Mouse (Mus musculus) CH12.LX (cell line): ENCODE measurements around the gene Impdh1. TPM values are rescaled to one million over a fixed set of nuclear protein-coding genes. Genes with fewer than 3 reads are reported as not detected.
"Not testable (repeated sequence)": the region's sequence is repeated elsewhere in the genome, so short reads cannot be mapped to it uniquely, and the experiment has no call there.

Experiments
- DNase-seq: peaks from one replicate; pipeline ENCODE4 v3.0.0-alpha.2; 2013; ENCODE audit errors: extremely low read depth
- H3K27ac ChIP-seq: 2 replicates; pipeline ENCODE4 v1.5.1; 2012; ENCODE audit warnings: low read depth, mild to moderate bottlenecking, control low read depth, moderate library complexity; ENCODE audit not compliant: insufficient read depth
- H3K27me3 ChIP-seq: replicated peaks from 2 replicates; pipeline ENCODE3; 2012; ENCODE audit warnings: inconsistent platforms
- H3K36me3 ChIP-seq, 2 experiments: replicated peaks in 1 of 2; 2 replicates each; pipeline versions ENCODE3 to v1.6.1; 2012; ENCODE audit warnings: inconsistent platforms in 1 of 2, low read length in 1 of 2, mild to moderate bottlenecking in 1 of 2, mixed read lengths in 1 of 2, moderate library complexity in 1 of 2; ENCODE audit not compliant: control insufficient read depth in 1 of 2, insufficient read depth in 1 of 2
- H3K4me1 ChIP-seq, 2 experiments: 2 replicates each; pipeline ENCODE4 v1.6.1; 2012; ENCODE audit warnings: inconsistent platforms in 1 of 2, moderate library complexity in 1 of 2; ENCODE audit not compliant: insufficient read depth in 2 of 2, control insufficient read depth in 1 of 2
- H3K4me2 ChIP-seq: 2 replicates; pipeline ENCODE4 v1.6.1; 2012; ENCODE audit warnings: low read depth, mild to moderate bottlenecking, control low read depth; ENCODE audit not compliant: poor library complexity, insufficient read depth, severe bottlenecking
- H3K4me3 ChIP-seq, 3 experiments: fragments of 150-350 bp in 1 of 3; sonication (generic) in 1 of 3; replicated peaks in 1 of 3; 2 replicates each; pipeline versions ENCODE3 to v1.5.1; 2011 to 2012; ENCODE audit warnings: low read depth in 2 of 3, low read length in 2 of 3, mild to moderate bottlenecking in 2 of 3, moderate library complexity in 2 of 3, control low read depth in 1 of 3, improper control_type of control experiment in 1 of 3, inconsistent platforms in 1 of 3, mixed read lengths in 1 of 3; ENCODE audit not compliant: poor library complexity in 1 of 3
- H3K79me2 ChIP-seq: replicated peaks from 2 replicates; pipeline ENCODE4 v1.6.1; 2012; ENCODE audit warnings: mild to moderate bottlenecking, moderate library complexity; ENCODE audit not compliant: control insufficient read depth, poor library complexity, insufficient read depth, severe bottlenecking; ENCODE audit errors: extremely low read depth
- H3K9ac ChIP-seq: 2 replicates; pipeline ENCODE4 v1.6.1; 2012; ENCODE audit warnings: low read depth, mild to moderate bottlenecking, control low read depth, moderate library complexity; ENCODE audit not compliant: insufficient read depth
- H3K9me3 ChIP-seq: replicated peaks from 2 replicates; pipeline ENCODE3; 2012; ENCODE audit warnings: low read length, inconsistent platforms, mixed read lengths
- CHD2 ChIP-seq: IDR thresholded peaks from 2 replicates; pipeline ENCODE4 v1.6.1; 2011; ENCODE audit warnings: low read length, improper control_type of control experiment
- CTCF ChIP-seq, 2 experiments: IDR thresholded peaks in 1 of 2; conservative IDR thresholded peaks in 1 of 2; 2 replicates each; pipeline ENCODE4 v1.5.1; 2011 to 2012; ENCODE audit warnings: low read depth in 2 of 2, low read length in 2 of 2, improper control_type of control experiment in 1 of 2, inconsistent platforms in 1 of 2, mild to moderate bottlenecking in 1 of 2, moderate library complexity in 1 of 2
- ELF1 ChIP-seq: IDR thresholded peaks from 2 replicates; pipeline ENCODE4 v1.6.1; 2014; ENCODE audit warnings: low read depth, mild to moderate bottlenecking, inconsistent platforms, low read length, improper control_type of control experiment
- ETS1 ChIP-seq: conservative IDR thresholded peaks from 2 replicates; pipeline ENCODE4 v1.6.1; 2012; ENCODE audit warnings: low read depth, mild to moderate bottlenecking, inconsistent platforms, low read length, improper control_type of control experiment, moderate library complexity
- JUN ChIP-seq: IDR thresholded peaks from 2 replicates; pipeline ENCODE4 v1.6.1; 2011; ENCODE audit warnings: low read depth, mild to moderate bottlenecking, low read length, improper control_type of control experiment, moderate library complexity; ENCODE audit not compliant: insufficient read depth
- MYC ChIP-seq: IDR thresholded peaks from 2 replicates; pipeline ENCODE4 v1.6.1; 2011; ENCODE audit warnings: low read depth, mild to moderate bottlenecking, improper control_type of control experiment, low read length
- NELFE ChIP-seq: IDR thresholded peaks from 2 replicates; pipeline ENCODE4 v1.6.1; 2011; ENCODE audit warnings: low read depth, low read length, improper control_type of control experiment
- POLR2A ChIP-seq: IDR thresholded peaks from 2 replicates; pipeline ENCODE4 v1.6.1; 2011; ENCODE audit warnings: low read depth, mild to moderate bottlenecking, improper control_type of control experiment, low read length
- RAD21 ChIP-seq: IDR thresholded peaks from 2 replicates; pipeline ENCODE4 v1.6.1; 2011; ENCODE audit warnings: low read depth, mild to moderate bottlenecking, low read length, improper control_type of control experiment, moderate library complexity
- RCOR1 ChIP-seq: conservative IDR thresholded peaks from 2 replicates; pipeline ENCODE4 v1.6.1; 2012; ENCODE audit warnings: low read depth, mild to moderate bottlenecking, inconsistent platforms, low read length, improper control_type of control experiment
- TBP ChIP-seq: conservative IDR thresholded peaks from 2 replicates; pipeline ENCODE4 v1.6.1; 2011; ENCODE audit warnings: low read depth, low read length, improper control_type of control experiment
- TCF12 ChIP-seq: IDR thresholded peaks from 2 replicates; pipeline ENCODE4 v1.6.1; 2014; ENCODE audit warnings: low read depth, mild to moderate bottlenecking, inconsistent platforms, low read length, improper control_type of control experiment
- USF2 ChIP-seq: conservative IDR thresholded peaks from 2 replicates; pipeline ENCODE4 v1.6.1; 2011; ENCODE audit warnings: low read depth, low read length, improper control_type of control experiment
- ZKSCAN1 ChIP-seq: IDR thresholded peaks from 2 replicates; pipeline ENCODE4 v1.6.1; 2012; ENCODE audit warnings: low read depth, inconsistent platforms, low read length, improper control_type of control experiment, borderline replicate concordance
- dilution Hi-C: fragments of 300-500 bp; cut with MboI; formaldehyde crosslinking; loops from 2 replicates; pipeline ENCODE4 v1.14.3; 2020; ENCODE audit warnings: low sequenced_read_pairs; ENCODE audit not compliant: extremely low pct_unique_long_range_greater_than_20kb, extremely low pct_ligation_motif_present
- in situ Hi-C: fragments of 300-500 bp; cut with MboI; formaldehyde crosslinking; loops from 3 replicates; pipeline ENCODE4 v1.14.3; 2019; ENCODE audit warnings: low sequenced_read_pairs, low pct_ligation_motif_present, low pct_unique_long_range_greater_than_20kb, mixed read lengths
- polyA plus RNA-seq: library from polyadenylated mRNA; unstranded; fragments of >175 nt; gene quantifications from 2 replicates; pipeline ENCODE4 v1.2.1, GENCODE M21; 2012; ENCODE audit warnings: low read depth; ENCODE audit not compliant: insufficient read length
- total RNA-seq, 2 experiments: library from RNA; depleted of rRNA; stranded (reverse); fragments of 300-350 nt in 1 of 2; fragments of >200 nt in 1 of 2; gene quantifications; 2 replicates each; pipeline ENCODE4 v1.2.3; 2012 to 2014

The Impdh1 gene
- total and polyA plus RNA-seq, 3 experiments = 3.1 to 19.6 (median 14.9) TPM

GRCm38 (mm10) chr6:29164314-29165244 is 51.6 kb downstream of the Impdh1 start, which contains the start of gene Rbm28 (continued):
- TF ChIP-seq ETS1 (0 out of 2 replicates have a peak, but pooled peaks have one; percentile 11), POLR2A (peak; percentile 95), RAD21 (no peak), TBP (peak; percentile 96), ELF1 (peak; percentile 90), RCOR1 (no peak), TCF12 (peak; percentile 79), CHD2 (no peak), JUN (no peak), MYC (peak; percentile 63), NELFE (peak; percentile 87), ZKSCAN1 (no peak), USF2 (no peak)
- TF ChIP-seq, all 38 proteins: peak for 23

- H3K9ac ChIP-seq, H3K4me3 ChIP-seq, in situ Hi-C loops, H3K27ac ChIP-seq, H3K27me3 ChIP-seq, H3K4me2 ChIP-seq, H3K9me3 ChIP-seq, dilution Hi-C loops, DNase-seq: not testable (repeated sequence)
- Histone ChIP-seq H3K4me1 (peaks cover 5 to 21% of the 10 kb centered on the region in 2 experiments; a peak in 2 of 4 replicates), H3K36me3 (peaks cover 30 to 52% of the 10 kb centered on the region in 2 experiments), H3K79me2 (peaks cover 37% of the 10 kb centered on the region)
Observed at GRCm38 (mm10) chr6:29161291-29161690, 54.9 kb downstream of the Impdh1 start.

- dilution Hi-C loops = no loop called here
- Histone ChIP-seq H3K9ac (no peak overlapping the region), H3K27ac (no peak overlapping the region), H3K4me3 (no peak overlapping the region), H3K4me1 (peaks cover 5 to 21% of the 10 kb centered on the region in 2 experiments; a peak in 2 of 4 replicates), H3K4me2 (no peak overlapping the region)
- in situ Hi-C loops = no loop called here
- TF ChIP-seq CTCF (conservative IDR thresholded peaks at IDR 0.05 in 1 of 2, IDR thresholded peaks at IDR 0.05 in 1 of 2; ENCODE audit: low read depth in 2 of 2, low read length in 2 of 2) (no peak), POLR2A (no peak)
- TF ChIP-seq, all 38 proteins: peak for 0
- Histone ChIP-seq H3K27me3 (peaks cover 7% of the 10 kb centered on the region), H3K79me2 (peaks cover 37% of the 10 kb centered on the region), H3K36me3 (peaks cover 34 to 58% of the 10 kb centered on the region in 2 experiments), H3K9me3 (no peaks in the 10 kb centered on the region)
- no peak for DNase-seq
Observed at GRCm38 (mm10) chr6:29160786-29161185, 55.4 kb downstream of the Impdh1 start.
